Mouse (Mus musculus) gastrocnemius, postnatal 4 days (tissue): ENCODE data around the gene Izumo1r. TPM values are rescaled to one million over a fixed set of nuclear protein-coding genes. Genes with fewer than 3 reads are reported as not detected.
"Not testable (repeated sequence)": the region's sequence is repeated elsewhere in the genome, so short reads cannot be mapped to it uniquely, and the experiment has no call there.

Source experiments
- DNase-seq, 2 experiments: peaks; one replicate each; pipeline ENCODE4 v3.0.0; 2021 to 2022; ENCODE audit warnings: low spot score in 2 of 2, mixed read lengths in 2 of 2
- total RNA-seq, 2 experiments: library from RNA; stranded (reverse); gene quantifications; 2 replicates each; pipeline ENCODE4 v1.2.3; 2021

The Izumo1r gene
- total RNA-seq, 2 experiments from 2014 or later: not detected

DNA sequence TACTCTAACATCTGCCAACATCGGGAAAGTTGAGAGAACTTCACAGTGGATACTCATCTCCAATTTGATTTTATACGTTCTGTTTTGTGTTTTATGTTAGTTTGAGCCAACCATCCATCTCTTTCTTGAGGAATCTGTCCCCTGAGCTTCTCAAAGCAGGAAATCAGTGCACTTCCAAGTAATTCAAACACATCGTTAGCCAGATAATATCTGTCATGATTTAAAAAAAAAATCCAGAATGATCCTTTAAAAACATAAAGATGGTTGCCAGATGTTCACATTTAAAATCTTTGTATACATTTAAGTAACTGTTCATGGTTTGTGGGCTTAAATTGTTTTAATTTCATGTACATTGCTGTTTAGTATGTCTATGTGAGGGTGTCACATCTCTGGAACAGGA lies 2.2 kb upstream of the Izumo1r start:
- DNase-seq: no peak

DNA sequence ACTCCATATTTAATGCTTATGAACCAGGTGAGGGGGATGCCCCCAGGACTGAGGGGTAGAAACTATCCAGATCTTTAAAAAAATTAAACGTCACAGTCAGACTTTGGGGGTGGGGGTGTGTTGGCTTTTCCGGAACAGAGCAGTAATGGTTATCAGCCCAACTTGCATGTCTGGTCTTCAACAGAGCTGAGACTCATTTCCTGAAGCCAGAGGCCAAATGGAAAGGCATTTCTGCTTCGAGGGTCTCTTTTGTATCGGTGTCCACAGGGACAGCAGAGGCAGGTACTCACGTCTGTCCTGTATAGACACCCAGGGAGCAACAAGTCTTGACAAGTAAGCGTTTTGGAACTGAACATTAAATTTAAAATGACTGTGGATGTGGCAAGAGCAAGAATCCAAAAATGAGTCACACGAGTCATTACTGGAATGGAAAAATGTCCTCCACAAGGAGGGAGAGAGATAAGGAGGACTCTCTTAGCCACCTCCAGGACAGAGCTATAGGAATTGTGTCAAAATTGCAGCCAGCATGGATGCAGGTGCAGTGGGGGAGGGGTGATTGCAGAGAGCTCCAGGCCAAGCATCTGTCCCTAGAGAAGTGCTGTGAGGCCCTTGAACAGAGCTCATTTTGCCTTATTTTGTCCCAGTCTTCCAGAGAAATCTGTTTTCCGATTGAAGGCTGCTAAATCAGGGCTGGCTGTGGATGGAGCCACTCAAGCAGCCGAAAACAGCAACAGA lies 1.2 kb upstream of the Izumo1r start:
- peak in 1 of 2 experiments; percentile 34 for DNase-seq

DNA sequence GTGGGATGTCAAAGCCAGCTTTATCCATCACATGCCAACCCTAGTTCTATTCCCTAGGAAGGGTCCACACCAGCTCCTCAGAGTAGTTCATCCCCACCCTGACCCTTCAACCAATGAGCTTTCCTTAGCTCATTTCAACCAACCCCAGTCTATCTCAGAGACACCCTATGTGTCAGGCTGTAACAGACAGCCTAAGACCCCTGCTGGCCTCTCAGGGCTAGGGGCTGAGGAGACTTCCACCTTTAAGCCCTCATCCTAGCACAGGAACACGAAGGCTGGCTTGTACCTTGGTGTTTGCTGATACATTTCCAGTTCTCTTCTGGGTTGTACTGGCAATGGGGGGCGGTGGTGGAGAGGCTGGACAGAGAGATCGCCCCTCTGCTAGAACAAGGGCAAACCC lies 743 bp downstream of the Izumo1r start:
- no peak for DNase-seq

DNA sequence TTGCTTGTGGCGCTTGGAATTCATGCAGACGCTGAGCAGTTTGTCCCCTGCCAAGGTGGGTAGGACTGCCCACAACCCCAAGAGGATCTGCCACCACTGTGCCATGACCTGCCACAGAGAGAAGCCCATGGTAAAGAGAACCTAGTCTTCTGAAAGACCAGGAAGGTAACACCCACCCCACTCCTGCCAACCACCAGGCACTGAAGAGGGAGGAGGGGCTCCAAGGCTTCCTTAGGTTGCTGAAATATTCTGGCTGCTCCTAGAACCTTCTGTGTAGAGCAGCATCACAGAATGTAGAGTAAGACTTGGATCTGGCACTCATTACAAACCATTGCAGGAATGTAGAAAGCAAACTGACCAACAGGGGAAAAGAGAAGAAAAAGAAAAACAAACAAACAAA lies 1.3 kb downstream of the Izumo1r start:
- DNase-seq: no peak

DNA sequence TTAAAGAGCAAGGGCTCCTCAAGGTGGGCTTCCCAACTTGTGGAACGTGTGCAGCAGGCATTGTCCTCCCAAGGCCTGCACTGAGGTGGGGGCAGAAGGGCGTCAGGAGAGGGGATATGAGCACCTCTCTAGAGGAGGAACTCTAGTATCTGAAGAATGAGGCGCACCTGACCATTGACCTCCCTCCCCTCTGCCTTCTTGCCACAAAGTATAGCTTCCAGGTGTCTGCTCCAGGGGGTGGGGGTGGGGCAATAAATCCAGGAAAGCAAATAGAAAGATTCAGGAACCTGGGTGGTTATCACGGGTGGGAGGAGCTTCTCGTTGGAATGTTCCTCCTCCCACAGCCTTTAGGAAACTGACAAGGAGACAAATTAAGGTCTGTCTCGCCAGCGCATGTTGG lies 2.0 kb downstream of the Izumo1r start:
- DNase-seq: no peak

DNA sequence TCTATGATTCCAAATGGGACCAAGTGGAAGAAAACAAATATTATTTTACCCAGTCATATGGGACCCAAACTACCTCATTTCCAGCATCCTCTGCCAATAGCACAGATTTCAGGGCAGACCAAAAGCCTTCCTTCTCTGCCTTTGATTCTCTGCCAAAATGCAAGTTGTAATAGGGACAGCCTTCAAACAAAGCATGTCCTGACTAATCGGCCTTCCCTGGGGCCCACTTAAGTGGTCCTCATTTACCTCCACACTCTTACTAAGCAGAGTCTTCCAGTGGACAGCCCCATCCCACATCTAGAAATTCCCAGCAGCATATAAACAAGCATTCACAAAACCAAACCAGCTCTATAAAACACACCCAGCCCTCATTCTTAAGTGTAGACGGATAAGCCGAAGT lies 6.6 kb downstream of the Izumo1r start:
- no peak for DNase-seq

DNA sequence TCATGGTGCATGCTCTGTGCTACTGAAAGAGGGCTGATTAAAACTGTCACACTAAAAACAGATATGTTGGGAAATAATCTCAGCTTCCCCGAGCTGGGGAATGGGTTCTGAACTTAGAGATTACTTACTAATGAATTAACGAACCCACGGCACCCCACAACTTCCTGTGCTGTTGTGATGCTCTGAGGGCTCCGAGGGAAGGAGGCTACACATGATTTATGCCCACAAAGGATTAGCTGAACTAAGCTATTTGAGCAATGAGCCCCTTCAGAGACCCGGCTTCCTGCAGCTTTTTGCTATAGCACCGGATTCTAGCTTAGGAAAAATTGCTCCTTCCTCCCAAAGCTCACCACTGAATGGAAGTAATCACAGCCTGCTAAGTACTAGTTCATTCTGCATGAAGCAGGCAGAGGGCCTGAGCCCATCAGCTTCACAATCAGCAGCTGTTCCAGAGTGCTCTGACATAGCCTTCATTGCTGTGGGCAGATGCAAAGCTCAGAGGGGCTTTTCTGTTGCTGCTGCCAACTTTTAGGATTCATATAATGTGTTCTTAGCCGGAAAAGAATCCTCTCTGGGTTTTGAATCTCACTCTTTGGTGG lies 8.4 kb downstream of the Izumo1r start:
- DNase-seq: no peak

DNA sequence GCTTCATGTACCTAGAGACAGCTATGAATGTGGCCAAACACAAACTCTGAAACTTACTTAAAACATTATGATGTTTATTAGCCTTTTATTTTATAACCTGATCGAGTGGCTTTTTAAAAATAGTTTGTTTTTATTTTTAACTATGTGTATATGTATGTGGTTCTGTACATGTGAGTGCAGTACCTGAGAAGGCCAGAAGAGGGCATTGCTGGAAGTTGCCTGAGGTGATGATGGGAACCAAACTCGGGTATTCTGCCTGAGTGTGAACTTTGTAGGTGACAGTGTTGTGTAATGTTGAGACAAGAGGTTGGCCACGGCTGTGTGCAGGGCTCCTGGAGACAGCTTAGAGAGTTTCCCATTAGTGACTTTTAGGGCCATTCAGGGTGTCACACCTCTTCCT lies 9.1 kb downstream of the Izumo1r start:
- DNase-seq: no peak

DNA sequence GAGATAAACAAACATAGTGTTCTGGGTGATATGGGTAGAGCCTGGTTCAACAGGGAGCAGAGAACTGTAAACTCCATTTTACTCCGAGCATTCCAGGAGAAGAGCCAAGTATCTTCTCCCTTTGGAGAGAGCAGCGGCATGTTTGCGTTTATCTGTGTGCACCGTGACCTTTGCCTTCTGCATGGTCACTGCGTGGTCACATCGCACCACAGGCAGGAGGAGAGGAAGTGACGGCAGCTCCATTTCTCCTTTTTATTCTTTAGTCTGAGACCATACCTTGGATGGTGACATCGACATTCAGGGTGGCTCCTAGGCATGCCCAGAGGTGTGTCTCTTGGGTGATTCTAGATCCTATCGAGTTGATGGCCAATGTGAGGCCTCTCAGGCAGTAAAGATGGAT lies 10.4 kb downstream of the Izumo1r start:
- DNase-seq: no peak

DNA sequence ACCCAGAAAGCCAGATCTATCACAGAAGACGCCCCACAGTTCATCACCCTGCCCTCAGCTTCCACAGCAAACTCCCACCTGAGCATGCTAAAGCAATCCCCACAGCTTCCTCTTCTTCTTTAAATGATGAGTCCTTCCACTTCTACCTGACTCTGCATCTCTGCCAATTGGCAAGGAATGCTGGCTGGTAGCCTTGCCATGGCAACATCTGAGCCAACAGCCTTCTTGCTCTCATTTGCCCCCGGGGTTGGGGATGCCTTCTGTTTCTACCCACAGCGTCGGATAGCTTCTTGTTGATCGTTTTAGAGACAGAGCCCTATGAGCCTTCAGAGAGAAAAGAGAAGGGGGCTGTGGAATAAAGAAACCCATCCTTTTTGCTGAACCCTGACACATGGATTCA lies 11.9 kb downstream of the Izumo1r start:
- no peak for DNase-seq

DNA sequence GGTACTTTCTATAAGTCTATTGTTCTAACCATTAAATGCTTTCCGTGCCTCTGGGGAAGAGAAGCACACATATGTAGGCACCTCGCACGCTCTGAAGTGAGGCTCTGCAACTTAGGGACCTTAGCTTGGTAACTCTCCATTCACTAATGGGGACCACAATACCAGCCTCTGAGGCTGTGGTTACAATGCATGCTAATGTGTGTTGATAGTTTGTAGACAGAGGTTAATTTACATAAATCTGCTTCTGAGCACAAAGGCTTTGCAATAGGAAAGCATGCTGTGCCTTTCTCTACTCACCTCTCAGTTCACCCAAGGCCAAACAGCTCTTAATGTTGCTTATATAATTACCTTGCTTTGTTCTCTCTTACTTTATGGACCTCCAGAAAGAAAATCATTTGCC lies 13.1 kb downstream of the Izumo1r start:
- no peak for DNase-seq

DNA sequence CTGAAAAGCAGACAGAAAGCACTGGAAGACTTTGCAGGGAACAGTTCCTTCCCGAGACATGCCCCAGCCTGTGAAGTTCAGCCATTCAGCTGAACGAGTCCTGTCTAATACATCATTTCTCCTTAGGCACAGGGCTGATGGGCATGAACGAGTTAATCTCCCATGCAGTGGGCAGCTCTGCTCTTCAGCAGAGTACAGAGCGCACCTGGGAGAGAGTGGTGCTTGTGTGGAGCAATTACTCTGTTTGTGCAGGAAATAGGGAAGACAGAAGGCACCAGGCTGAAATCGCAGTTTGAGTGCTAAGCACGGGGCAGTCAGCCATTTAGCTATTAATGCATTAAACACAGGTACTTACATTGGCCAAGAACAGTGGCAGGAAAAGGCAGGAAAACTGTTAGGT lies 15.1 kb downstream of the Izumo1r start:
- DNase-seq: no peak

DNA sequence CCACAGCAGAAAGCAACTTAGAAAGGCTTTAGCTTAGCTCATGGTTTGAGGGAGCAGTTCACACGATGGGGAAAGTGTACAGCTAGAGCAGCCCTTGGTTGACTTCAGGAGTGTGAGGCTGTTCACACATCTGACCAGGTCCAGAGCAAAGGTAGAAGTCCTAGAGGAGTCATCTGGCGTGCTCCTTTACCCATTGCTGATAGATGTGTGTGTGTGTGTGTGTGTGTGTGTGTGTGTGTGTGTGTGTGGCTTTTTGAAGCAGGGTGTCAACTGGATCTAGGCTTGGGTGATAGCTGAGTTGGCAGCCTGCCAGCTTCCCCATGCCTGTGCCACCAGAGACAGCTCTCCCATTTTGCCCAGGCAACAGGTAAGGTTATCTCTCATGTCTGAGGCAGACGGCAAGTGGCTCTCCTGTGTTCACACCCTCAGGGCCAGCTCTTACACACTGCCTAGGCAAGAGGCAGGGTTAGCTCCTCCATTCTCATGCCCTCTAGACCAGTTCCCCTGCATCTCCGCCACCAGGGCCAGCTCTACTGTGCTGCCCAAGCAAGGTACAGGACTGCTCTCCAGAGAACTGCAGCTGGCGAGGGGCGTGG lies 15.9 kb downstream of the Izumo1r start:
- DNase-seq: no peak

DNA sequence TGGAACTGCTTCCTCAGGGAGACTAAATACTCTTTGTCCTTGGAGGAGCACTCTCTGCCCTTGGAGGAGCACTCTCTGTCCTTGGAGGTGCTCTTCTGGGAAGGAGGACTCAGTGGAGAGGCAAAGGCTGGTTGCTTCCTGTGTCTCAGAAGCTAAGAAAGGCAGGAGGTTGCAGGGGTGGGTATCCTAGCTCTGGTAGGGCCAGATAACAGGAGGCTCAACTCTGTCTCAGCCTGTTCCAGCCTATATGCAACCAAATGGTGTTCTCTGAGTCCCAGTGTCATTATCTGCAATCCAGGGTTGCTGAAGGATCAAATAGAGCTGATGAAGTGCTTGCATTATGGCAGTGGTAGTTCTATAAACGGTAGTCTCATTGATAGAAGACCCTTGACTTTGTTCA lies 17.8 kb downstream of the Izumo1r start:
- DNase-seq: no peak

DNA sequence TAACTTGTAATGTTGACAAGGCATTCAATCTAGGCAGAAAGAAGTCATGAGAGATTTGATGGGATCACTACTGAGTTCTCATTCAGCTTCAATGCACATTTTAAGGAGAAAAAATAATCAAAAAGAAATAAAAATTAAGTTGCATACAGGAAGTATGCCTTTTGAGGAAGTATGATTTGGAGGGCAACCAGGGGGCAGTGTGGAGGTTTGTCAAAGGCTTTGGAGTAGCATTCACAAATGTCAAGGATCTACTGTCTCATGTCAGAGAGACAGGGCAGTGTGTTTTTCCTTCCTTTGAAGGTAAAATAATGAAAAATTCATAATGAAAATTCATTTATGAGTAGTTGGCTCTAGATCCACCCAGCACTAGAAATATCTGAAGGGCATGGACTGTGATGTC lies 18.6 kb downstream of the Izumo1r start:
- no peak for DNase-seq

DNA sequence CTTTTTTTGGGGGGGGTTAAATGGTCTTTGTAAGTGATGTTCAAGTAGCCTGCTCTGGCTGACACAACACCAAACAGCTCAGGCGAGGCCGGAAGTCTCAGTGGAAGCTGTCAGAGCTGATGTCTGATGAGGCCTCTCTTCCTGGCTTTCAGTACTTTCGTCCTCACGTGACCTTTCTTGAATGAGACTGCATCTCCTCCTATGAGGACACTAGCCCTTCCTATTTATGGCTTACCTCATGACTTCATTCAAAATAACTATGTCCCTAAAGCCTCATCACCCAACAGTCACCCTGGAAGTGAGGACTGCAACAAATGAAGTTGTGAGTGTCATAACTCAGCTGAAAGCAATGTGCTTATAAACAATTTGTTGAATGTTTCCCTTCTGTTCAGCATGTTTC lies 19.1 kb downstream of the Izumo1r start:
- no peak for DNase-seq

DNA sequence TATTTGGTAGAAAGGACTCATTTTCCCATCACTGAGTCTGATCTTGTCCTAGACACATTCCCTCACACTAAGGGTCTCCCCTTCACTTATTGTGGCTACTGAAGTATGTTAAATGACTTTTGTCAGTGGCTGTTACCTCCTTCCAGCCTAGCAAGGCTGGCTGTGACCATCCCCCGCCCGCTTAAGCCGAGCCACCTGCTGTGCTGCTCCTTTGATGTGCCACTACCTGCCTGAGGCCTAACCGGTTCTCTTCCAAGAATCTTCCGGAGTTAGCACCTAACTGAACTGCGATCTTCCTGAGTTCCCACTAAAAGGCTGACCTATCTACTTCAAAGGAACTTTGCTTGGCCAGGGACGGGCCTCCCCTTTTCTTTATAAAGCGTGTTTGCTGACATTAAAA lies 27.2 kb downstream of the Izumo1r start:
- not testable (repeated sequence) for DNase-seq

DNA sequence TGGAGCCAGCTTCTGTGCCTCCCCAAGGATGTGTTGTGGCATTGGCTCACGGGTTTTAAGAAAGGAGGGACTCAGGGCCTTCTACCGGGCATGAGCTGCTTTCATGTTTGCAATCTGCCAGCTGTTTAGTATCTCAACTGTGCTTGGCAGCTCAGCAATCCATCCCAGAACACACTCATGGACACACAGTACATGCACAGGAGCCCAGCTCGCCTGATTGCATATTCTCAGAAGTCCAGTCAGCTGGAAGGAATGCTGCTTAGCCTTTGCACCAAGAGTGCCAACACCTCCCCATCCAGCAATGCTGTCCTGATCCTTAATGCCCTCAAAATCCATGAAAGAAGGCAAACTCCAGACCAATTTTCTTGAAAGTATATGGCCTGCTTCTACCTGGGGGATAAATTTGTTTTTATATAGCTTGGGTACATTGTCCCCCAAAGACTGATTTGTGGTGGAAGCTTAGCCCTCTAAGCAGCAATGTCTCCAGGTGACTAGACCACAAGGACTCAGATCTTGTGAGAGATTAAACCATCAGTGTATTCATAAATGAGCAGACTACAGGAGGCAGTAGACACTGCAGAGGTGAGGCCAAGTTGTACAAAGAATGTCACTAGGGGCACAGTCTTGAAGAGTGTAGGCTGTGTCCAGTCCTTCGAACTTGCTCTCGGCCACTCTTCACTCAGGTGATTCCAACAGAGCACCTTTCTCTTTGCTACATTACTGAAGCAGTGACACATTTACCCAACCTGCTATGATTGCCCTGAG lies 27.8 kb downstream of the Izumo1r start:
- no peak for DNase-seq

DNA sequence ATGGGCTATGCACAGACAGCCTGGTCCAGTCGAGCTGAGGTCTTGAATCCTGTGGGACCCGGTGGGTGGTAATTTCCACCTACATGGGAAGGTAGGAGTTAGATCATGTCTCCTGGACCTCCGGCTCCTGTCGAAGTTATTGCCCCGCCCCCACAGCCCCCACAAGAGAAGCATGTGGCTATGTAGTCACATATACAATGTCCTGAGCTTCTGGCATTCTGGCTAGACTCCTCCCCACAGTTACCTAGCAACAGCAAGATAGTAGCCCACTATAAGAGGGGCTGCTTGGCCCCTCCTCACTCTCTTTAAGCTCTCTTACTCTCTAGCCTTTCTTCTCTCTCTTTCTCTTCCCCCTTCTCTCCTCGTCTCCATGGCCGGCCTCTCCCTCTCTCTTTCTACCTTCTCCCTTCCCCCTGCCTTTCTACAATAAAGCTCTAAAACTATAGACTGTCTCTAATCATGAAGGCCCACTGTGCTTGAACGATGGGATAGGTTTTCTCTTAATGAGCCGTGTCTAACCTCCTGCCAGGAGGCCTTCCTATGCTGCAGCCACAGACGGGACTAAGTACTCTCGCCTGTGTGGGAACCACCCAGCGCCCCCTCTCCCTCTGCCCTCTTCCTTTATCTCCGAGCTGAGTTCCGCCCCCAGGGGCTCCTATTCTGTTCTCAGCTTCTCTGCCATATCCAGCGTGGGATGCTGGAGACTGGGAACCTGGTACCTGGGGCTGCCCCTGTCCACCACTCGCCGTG lies 31.4 kb downstream of the Izumo1r start:
- DNase-seq: no peak

DNA sequence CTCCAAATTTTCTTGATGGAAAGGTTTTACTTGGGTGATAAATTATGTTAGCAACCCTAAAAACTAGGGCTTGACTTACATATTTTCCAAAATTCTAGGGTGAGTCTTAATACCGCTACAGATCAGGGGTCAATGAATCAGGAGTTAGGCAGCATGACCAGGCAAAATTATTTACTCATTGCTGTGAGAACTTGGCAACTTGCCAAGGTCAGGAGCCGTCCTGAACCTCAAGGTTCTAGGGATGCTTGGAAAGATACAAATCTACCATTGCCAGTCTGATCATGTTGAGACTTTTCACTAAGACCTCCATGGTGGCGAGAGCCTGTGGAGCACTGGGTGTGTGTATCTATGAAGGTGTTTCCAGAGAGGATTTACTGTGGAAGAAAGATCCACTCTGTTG lies 32.2 kb downstream of the Izumo1r start:
- no peak for DNase-seq

DNA sequence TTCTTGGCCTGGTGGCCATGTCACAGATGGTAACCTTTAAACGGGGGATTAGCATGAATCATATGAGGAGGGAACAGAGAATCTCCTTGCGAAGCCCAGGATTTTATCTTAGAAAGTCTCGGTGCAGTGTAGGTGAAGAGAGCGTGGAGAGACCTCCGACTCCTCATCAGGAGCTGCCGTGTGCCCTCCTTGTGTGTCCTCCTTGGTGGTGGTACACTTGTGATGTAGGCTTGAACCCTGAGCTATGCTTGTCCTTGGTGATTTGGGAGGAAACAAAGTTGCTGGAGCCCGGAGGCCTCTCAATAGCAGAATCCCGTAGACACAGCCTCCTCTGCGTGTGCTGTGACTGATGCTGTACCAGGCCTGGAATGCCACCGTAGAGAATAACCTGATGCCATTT lies 32.9 kb downstream of the Izumo1r start:
- DNase-seq: no peak
